Mouse (Mus musculus): ENCODE data around the gene Tbp. TPM values are rescaled to one million over a fixed set of nuclear protein-coding genes. Genes with fewer than 3 reads are reported as not detected.
A peak's percentile ranks its signal among the peaks of the same experiment; 100 is the strongest.

The Tbp gene
- total and polyA plus RNA-seq, 3 experiments = 9.6 to 20.4 (median 10.9) TPM

- H3K4me3 ChIP-seq = no peak overlapping the region
- H3K9ac ChIP-seq (ENCODE audit: low read depth, low read length) = no peak overlapping the region
- H3K27ac ChIP-seq = no peak overlapping the region
- WGBS = 13% methylated on average over 5 of the region's 5 CpGs
- peaks cover 1% of the 10 kb centered on the region; the same call in 1 of the 2 replicates for H3K4me1 ChIP-seq (ENCODE audit: control insufficient read depth, insufficient read depth, low read length)
- peaks cover 2% of the 10 kb centered on the region; the same call in 1 of the 2 replicates for H3K36me3 ChIP-seq (ENCODE audit: control insufficient read depth, insufficient read depth, low read length)
- no peaks in the 10 kb centered on the region for H3K27me3 ChIP-seq (ENCODE audit: control insufficient read depth, insufficient read depth, low read length)
- intact Hi-C loops (cut with DNase I) = loop anchor here (1.0 to 10.0 kb wide), 4 partner anchors 48 to 402 kb away; partner anchors contain the start of gene Dll1
- H3K79me2 ChIP-seq (replicated peaks; ENCODE audit: control insufficient read depth, insufficient read depth, low read length) = no peaks in the 10 kb centered on the region
- peak; percentile 58 to 75 for DNase-seq
- TF ChIP-seq CTCF (IDR thresholded peaks at IDR 0.05) (peak; percentile 96), POLR2A (IDR thresholded peaks at IDR 0.05; ENCODE audit: insufficient read depth, low read depth, low read length) (no peak), EP300 (IDR thresholded peaks at IDR 0.05; ENCODE audit: insufficient read depth, low read depth, low read length) (peak; percentile 76)
Measured at GRCm38 (mm10) chr17:15467669-15468068, 32.0 kb upstream of the Tbp start.

- no peaks in the 10 kb centered on the region for H3K27me3 ChIP-seq (ENCODE audit: control insufficient read depth, insufficient read depth, low read length)
- no peak overlapping the region for H3K9ac ChIP-seq (ENCODE audit: low read depth, low read length)
- intact Hi-C loops (cut with DNase I) = no loop called here
- no peaks in the 10 kb centered on the region for H3K36me3 ChIP-seq (ENCODE audit: control insufficient read depth, insufficient read depth, low read length)
- no peaks in the 10 kb centered on the region for H3K79me2 ChIP-seq (replicated peaks; ENCODE audit: control insufficient read depth, insufficient read depth, low read length)
- DNase-seq = no peak
- no peak overlapping the region for H3K4me3 ChIP-seq
- 80% methylated on average over 4 of the region's 4 CpGs for WGBS
- H3K27ac ChIP-seq = no peak overlapping the region
- H3K4me1 ChIP-seq (ENCODE audit: control insufficient read depth, insufficient read depth, low read length) = no peaks in the 10 kb centered on the region
- TF ChIP-seq CTCF (IDR thresholded peaks at IDR 0.05) (peak; percentile 52), EP300 (IDR thresholded peaks at IDR 0.05; ENCODE audit: insufficient read depth, low read depth, low read length) (no peak)
Measured at GRCm38 (mm10) chr17:15472671-15473070, 27.0 kb upstream of the Tbp start.

- H3K79me2 ChIP-seq (replicated peaks; ENCODE audit: control insufficient read depth, insufficient read depth, low read length) = peaks cover 4% of the 10 kb centered on the region; the same call in 1 of the 2 replicates
- H3K27me3 ChIP-seq (ENCODE audit: control insufficient read depth, insufficient read depth, low read length) = no peaks in the 10 kb centered on the region
- no peaks in the 10 kb centered on the region for H3K4me1 ChIP-seq (ENCODE audit: control insufficient read depth, insufficient read depth, low read length)
- no peak for DNase-seq
- H3K36me3 ChIP-seq (ENCODE audit: control insufficient read depth, insufficient read depth, low read length) = peaks cover 20% of the 10 kb centered on the region
- TF ChIP-seq CTCF (IDR thresholded peaks at IDR 0.05) = no peak
- TF ChIP-seq POLR2A (IDR thresholded peaks at IDR 0.05; ENCODE audit: insufficient read depth, low read depth, low read length) = no peak
- no peak for TF ChIP-seq EP300 (IDR thresholded peaks at IDR 0.05; ENCODE audit: insufficient read depth, low read depth, low read length)
- H3K4me3 ChIP-seq = no peak overlapping the region
- no peak overlapping the region for H3K27ac ChIP-seq
- no peak overlapping the region for H3K9ac ChIP-seq (ENCODE audit: low read depth, low read length)
- WGBS = 63% methylated on average over 7 of the region's 7 CpGs
- intact Hi-C loops (cut with DNase I) = no loop called here
Measured at GRCm38 (mm10) chr17:15490542-15490941, 9.1 kb upstream of the Tbp start.

GRCm38 (mm10) chr17:15497882-15498752 is 1.6 kb upstream of the Tbp start:
- intact Hi-C loops (cut with DNase I) = loop anchor here (1.0 to 2.0 kb wide), 2 partner anchors 29 to 209 kb away; partner anchors contain the start of gene Pdcd2
- peak; percentile 88 for TF ChIP-seq POLR2A (IDR thresholded peaks at IDR 0.05; ENCODE audit: insufficient read depth, low read depth, low read length)
- peak; percentile 34 for TF ChIP-seq CTCF (IDR thresholded peaks at IDR 0.05)
- TF ChIP-seq EP300 (IDR thresholded peaks at IDR 0.05; ENCODE audit: insufficient read depth, low read depth, low read length) = peak; percentile 26; the same call in 1 of the 2 replicates
- H3K36me3 ChIP-seq (ENCODE audit: control insufficient read depth, insufficient read depth, low read length) = peaks cover 18% of the 10 kb centered on the region
- peak; percentile 94 to 95 for DNase-seq
- WGBS = 1% methylated on average over 50 of the region's 50 CpGs
- peaks cover 4% of the 10 kb centered on the region for H3K79me2 ChIP-seq (replicated peaks; ENCODE audit: control insufficient read depth, insufficient read depth, low read length)
- peak overlapping the region; percentile 67 for H3K4me3 ChIP-seq
- peak overlapping the region; percentile 70 for H3K9ac ChIP-seq (ENCODE audit: low read depth, low read length)
- peak overlapping the region; percentile 94 for H3K27ac ChIP-seq
- peaks cover 3% of the 10 kb centered on the region for H3K4me1 ChIP-seq (ENCODE audit: control insufficient read depth, insufficient read depth, low read length)
- H3K27me3 ChIP-seq (ENCODE audit: control insufficient read depth, insufficient read depth, low read length) = no peaks in the 10 kb centered on the region

GRCm38 (mm10) chr17:15498753-15499113 is 955 bp upstream of the Tbp start:
- H3K9ac ChIP-seq (ENCODE audit: low read depth, low read length) = no peak overlapping the region; the same call in 1 of the 2 replicates
- no peak for TF ChIP-seq EP300 (IDR thresholded peaks at IDR 0.05; ENCODE audit: insufficient read depth, low read depth, low read length)
- no peak for TF ChIP-seq CTCF (IDR thresholded peaks at IDR 0.05)
- TF ChIP-seq POLR2A (IDR thresholded peaks at IDR 0.05; ENCODE audit: insufficient read depth, low read depth, low read length) = no peak

GRCm38 (mm10) chr17:15510694-15511093 is 11.0 kb downstream of the Tbp start:
- TF ChIP-seq POLR2A (IDR thresholded peaks at IDR 0.05; ENCODE audit: insufficient read depth, low read depth, low read length) = no peak
- no peak for TF ChIP-seq EP300 (IDR thresholded peaks at IDR 0.05; ENCODE audit: insufficient read depth, low read depth, low read length)
- no peak for TF ChIP-seq CTCF (IDR thresholded peaks at IDR 0.05)
- Histone ChIP-seq H3K36me3 (ENCODE audit: control insufficient read depth, insufficient read depth, low read length) (peaks cover 2% of the 10 kb centered on the region), H3K27me3 (ENCODE audit: control insufficient read depth, insufficient read depth, low read length) (no peaks in the 10 kb centered on the region), H3K4me3 (no peak overlapping the region), H3K79me2 (replicated peaks; ENCODE audit: control insufficient read depth, insufficient read depth, low read length) (no peaks in the 10 kb centered on the region; the same call in 1 of the 2 replicates), H3K9ac (ENCODE audit: low read depth, low read length) (no peak overlapping the region), H3K4me1 (ENCODE audit: control insufficient read depth, insufficient read depth, low read length) (no peaks in the 10 kb centered on the region), H3K27ac (no peak overlapping the region)
- WGBS = 92% methylated on average over 2 of the region's 2 CpGs
- intact Hi-C loops (cut with DNase I) = no loop called here
- no peak for DNase-seq

More at GRCm38 (mm10) chr17:15498753-15499113, 955 bp upstream of the Tbp start:
- Histone ChIP-seq H3K27me3 (ENCODE audit: control insufficient read depth, insufficient read depth, low read length) (no peaks in the 10 kb centered on the region), H3K36me3 (ENCODE audit: control insufficient read depth, insufficient read depth, low read length) (peaks cover 18% of the 10 kb centered on the region), H3K79me2 (replicated peaks; ENCODE audit: control insufficient read depth, insufficient read depth, low read length) (peaks cover 4% of the 10 kb centered on the region), H3K4me1 (ENCODE audit: control insufficient read depth, insufficient read depth, low read length) (peaks cover 3% of the 10 kb centered on the region), H3K27ac (peak overlapping the region; percentile 94), H3K4me3 (peak overlapping the region; percentile 67)
- no peak for DNase-seq
- intact Hi-C loops (cut with DNase I) = loop anchor here (1.0 to 2.0 kb wide), 2 partner anchors 29 to 208 kb away; partner anchors contain the start of gene Pdcd2
- 50% methylated on average over 7 of the region's 7 CpGs for WGBS

Data from heart, adult 2 months (tissue).